Mouse (Mus musculus) CD4-positive, CD25-positive, alpha-beta regulatory T cell, adult 4 months (primary cell): ENCODE results near the gene Cdsn. TPM values are rescaled to one million over a fixed set of nuclear protein-coding genes. Genes with fewer than 3 reads are reported as not detected.
"Not testable (repeated sequence)": the region's sequence is repeated elsewhere in the genome, so short reads cannot be mapped to it uniquely, and the experiment has no call there.

Source experiments
- ATAC-seq: one replicate; pipeline ENCODE4 v1.8.0; 2017
- polyA plus RNA-seq, 2 experiments: library from polyadenylated mRNA; unstranded; fragments of 100-300 nt; shearing (Covaris generic); gene quantifications; one replicate each; pipeline ENCODE4 v1.2.1; 2017

The Cdsn gene
- polyA plus RNA-seq, result not detected

DNA sequence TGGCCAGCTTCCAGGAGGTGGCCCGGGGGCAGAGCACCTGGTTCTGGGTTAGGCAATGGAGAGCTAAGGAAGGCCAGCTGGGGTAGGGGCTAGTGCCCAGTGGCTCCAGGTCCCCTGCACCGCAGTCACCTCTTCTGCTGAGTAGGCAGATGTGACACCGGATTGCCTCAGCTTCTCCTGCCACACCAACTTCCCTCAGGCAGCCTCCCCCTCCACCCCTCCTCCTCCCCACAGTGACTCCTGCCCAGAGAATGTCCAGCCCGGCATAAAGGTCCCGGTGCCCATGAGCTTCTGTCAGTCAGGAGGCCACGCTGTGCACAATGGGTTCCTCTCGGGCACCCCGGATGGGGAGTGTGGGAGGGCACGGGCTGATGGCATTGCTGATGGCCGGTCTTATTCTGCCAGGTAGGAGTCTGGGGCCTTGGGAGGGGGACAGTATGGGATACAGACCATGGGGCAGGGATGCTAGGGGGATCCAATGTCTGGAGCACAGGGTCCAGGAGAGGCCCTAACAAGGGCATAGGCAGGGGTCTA is at the start of gene Cdsn:
Gene Cdsn, plus strand, starts transcription at position 248 of the 534 bp plus-strand sequence.
- ATAC-seq, result no peak

DNA sequence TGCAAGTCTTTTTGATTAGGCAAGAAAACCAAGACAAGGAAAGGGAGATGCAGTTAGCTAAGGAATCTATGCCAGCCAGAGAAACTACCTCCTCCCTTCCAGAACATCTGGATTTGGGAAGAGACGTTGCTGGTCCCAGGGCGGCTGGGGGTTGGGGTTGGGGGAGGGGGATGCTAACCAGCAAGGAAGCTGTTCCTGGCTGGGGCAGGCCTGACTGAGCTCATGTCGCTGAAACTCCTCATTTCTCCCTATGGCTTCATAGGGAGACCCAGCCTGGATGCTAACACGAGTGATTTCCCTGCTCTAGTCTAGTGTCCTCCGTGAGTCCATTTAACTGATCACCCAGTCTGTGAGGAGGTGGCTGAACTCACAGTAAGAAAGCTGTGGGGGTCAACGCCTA is 49.7 kb upstream of the Cdsn start:
- ATAC-seq, result no peak

DNA sequence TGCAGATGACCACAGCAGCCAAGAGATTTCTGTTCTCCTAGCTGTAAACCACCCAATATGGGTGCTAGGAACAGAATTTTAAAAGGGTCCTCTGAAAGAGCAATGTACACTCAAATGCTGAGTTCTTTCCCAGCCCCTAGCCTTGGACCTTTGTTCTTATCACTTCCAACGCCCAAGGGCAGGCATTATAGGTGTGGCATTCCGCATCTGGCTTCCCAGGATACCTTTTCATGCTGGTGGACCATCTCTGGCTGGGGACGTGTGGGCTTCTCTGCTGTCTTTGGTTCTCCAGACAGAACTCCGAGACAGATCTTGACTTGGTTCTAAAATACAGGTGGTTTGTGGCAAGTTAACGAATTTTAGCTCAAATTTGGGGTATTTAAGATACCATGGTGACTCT is 49.2 kb upstream of the Cdsn start:
- no peak for ATAC-seq

DNA sequence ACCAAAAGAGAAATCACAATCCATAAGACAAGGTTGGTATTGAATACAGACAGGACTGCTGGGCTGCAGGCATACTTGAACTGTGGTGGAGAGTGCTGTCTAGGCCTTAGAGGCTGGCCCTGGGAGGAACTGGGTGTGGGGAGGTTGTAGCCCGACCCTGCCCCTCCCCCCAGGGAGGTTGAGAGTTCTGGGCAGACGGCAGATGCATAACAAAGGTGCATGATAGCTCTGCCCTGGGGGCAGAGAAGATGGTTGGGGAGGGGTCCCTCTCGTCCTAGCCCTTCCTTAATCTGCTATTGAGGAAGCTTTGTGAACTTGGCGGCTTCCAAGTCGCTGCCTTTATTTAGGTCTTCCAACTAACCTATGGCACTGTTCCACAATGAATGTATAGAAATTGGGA is 48.1 kb upstream of the Cdsn start:
- ATAC-seq, result no peak

DNA sequence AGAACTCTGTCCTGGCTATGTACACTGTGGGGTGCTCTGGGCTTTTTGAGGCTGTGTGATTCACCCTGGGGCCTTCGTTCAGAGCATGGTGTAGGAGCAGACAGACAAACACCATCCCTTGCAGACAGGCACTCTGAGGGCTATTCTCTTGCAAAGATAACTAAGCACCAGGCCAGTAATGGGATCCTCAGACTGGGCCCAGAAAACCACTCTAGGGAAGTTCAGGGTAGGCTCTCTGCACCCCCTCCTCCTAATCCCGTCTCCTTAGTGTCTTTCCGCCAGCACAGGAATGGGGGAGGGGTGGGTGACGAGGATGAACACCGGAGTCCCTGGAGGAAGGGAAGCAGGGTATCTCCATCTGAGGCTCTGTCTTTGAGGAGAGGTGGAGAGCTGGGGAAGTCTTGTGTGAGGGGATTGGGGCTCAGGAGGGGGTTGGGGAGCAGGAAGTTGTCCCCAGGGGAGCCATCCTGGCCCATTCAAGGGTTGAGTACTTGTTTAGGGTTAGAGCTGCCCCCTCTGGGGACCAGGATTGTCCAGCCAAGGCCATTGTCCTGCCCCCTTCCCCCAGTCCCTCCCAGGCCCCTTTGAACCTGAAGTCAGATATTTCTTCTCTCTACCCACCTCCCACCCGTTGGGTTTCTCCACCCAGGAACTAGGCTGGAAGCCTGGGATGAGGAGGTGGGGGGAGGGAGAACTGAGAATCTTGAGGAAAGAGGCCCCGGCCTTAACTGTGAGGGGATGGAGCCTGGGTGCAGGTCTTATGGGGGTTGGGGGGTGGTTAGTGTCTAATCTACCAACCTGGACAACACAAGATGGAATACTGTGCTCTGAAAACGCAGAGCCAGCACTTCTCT is 47.1 kb upstream of the Cdsn start:
- no peak for ATAC-seq

DNA sequence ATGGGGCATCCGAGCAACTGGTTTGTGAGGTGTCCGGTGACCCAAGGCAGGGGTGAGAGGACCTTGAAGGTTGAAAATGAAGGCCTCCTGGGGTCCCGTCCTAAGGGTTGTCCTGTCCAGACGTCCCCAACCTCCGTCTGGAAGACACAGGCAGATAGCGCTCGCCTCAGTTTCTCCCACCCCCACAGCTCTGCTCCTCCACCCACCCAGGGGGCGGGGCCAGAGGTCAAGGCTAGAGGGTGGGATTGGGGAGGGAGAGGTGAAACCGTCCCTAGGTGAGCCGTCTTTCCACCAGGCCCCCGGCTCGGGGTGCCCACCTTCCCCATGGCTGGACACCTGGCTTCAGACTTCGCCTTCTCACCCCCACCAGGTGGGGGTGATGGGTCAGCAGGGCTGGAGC is 46.2 kb upstream of the Cdsn start, which contains the start of gene Pou5f1:
Gene Pou5f1, plus strand, starts transcription at position 243 of the 400 bp plus-strand sequence.
- ATAC-seq, result no peak

DNA sequence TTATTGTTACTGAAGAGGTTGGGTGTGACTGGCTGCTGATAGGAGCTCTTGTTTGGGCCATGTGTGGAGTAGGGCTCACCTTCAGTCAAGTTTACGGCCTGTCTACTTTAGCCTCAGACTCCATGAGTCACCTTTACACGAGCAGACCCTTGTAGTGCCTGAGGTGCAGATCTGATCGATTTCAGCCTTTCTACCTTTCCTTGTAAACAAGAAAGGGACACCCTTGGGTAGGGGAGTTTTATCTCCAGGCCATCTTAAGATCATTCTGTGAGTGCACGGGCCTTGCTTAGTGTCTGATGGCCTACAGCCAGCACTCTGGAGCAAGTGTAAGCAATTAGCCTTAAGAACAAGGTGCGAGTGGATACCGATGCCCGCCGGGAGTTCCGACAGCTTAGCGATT is 45.0 kb upstream of the Cdsn start:
- no peak for ATAC-seq

DNA sequence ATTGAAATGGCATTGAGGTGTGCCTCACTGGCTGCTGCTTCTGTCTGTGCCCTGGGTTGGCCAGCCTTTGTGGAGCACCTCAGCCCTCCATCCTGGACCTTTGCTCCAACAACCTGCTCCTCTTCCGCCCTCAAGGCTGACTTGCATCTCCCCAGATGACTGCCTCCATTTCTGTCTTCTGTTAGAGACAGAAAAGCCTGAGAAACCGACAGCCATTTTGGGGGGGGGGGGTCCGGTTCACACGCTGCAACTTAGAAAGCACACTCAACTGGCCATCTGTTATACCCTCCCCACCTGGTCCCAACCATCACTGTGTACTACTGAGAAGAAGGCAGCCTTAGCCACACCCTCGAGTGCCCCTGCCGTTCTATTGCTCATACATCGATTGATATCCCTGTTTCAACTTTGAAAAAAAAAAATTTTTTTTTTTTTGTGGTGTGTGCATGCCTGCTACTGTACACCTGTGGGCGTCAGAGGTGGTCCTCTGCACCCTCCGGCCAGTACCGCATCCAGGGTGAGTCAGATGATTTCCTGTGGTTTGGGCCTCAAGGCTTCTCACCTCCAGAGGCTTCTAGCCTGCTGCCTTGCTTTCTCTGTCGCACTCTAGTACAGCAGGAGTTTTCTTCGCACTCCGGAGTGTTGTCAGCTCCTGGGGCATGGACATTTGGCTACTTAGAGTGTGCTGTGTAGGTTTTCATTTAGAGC is 44.2 kb upstream of the Cdsn start:
- peak; percentile 39 for ATAC-seq

DNA sequence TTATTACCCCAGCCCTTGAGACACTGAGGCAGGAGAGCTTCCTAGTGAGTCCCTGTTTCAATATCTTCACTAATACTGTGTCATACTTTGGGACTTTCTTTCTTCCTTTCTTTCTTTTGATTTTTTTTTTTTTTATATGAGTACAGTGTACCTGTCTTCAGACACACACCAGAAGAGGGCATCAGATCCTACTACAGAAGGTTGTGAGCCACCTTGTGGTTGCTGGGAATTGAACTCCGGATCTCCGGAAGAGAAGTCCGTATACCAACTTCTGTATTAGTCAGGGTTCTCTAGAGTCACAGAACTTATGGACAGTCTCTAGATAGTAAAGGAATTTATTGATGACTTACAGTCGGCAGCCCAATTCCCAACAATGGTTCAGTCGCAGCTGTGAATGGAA is 43.6 kb upstream of the Cdsn start:
- ATAC-seq, result not testable (repeated sequence)

DNA sequence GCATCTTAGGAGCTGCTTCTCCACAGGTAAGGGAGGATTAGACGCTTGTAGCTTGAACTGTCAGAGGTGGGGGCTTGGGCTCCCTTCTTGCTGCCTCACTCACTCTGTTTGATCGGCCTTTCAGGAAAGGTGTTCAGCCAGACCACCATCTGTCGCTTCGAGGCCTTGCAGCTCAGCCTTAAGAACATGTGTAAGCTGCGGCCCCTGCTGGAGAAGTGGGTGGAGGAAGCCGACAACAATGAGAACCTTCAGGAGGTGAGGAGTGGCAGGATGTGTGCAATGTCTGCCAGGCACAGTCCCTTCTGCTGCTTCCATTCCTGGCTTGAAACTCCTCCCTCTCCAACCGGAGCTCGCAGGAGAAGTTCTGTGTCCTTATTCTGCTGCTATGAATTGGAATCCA is 42.6 kb upstream of the Cdsn start:
- ATAC-seq, result peak; percentile 69

DNA sequence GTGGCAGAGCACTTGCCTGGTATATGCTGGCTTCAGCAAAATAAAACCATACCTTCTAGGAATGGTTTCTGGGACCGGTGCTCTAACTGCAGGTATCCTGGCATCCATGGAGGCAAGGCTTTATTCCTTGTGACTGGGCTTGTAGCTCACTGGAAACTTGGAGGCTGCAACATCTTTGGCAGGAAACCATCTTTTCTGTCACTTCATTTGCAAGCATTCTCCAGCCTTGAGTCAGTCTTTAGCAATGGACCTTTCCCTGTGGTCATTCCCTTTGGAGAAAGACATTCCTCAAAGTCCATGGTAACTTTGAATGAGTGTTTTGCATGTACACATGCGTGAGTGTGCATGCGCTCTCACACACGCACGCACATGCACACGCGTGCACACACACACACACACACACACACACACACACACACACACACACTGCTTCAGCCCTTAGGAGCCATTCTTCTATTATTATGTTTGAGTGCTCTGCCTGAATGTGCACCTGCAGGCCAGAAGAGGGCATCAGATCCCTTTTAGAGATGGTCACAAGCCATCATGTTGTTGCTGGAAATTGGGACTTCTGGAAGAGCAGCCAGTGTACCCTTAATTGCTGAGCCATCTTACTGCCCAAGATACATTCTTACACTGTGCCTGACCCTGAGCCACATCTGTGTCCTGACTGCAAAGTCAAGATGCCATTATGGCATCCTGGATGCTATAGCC is 38.9 kb upstream of the Cdsn start:
- no peak for ATAC-seq

DNA sequence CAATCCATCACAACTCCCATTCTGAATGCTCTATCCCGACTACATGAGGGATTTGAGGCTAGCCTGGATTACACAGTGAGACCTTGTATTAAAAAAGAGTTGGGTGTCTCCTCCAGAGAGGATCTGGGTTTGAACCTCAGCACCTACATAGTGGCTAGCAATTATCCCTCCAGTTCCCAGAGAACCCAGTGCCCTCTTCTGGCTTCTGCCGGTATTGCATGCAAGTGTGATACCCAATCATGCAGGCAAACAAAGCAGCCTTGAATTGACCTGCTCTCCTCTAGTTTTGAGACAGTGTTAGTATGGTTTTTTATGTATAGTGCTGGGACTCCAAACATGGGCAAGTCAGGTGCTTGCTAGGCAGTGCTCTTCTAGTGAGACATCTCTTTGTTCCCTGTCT is 38.0 kb upstream of the Cdsn start:
- ATAC-seq, result no peak

DNA sequence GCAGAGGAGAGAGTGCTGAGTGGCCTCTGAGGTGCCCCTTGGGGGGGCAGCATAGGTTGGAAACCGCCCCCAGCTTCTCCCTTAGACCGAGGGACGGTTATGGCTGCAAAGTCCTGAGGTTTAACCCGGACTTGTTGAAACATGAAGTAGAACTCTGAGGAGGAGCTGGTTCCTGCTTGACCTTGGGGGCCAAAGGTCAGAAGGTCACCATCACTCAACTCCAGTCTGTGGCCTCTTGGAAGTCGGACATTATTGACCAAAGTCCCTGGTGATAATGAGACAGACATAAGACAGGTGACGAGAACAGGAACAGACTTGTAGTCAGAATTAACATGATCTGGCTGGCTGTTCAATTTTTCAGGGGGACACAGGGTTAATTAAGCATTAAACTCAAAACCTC is 37.2 kb upstream of the Cdsn start:
- no peak for ATAC-seq

DNA sequence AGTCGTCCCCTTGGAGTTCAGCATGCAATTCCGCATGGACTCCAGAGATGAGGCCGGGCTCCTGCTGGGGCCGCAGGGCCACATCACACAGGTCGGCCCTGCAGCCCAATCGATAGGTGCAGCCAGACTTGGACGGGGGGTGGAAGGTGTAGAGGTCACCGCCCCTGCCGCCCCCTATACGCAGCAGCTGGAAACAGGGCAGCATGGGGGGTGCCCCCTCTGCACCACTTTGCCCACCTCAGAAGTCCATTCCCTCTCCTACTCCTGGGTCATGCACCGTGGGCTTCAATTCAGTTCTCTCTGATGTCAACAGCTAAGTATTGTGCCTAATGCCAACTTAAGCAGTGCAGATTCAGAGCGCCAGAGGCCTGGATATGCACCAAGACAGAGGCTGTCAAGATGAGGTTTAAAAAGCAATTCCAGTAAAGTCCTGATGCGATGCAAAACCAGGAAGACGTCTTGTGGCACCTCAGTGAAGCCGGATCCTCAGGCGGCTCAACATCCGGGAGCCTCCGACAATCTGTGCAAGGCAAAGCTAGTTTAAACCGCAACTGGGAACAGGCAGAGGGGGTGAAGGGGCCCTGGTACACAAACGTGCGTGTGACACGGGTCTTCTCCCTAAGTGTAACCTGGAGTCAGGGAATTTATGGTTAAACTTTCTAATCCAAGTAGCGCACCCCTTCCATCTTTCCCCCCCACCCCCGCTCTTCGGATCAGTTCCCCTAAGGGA is 35.9 kb upstream of the Cdsn start:
- peak; percentile 22 for ATAC-seq

DNA sequence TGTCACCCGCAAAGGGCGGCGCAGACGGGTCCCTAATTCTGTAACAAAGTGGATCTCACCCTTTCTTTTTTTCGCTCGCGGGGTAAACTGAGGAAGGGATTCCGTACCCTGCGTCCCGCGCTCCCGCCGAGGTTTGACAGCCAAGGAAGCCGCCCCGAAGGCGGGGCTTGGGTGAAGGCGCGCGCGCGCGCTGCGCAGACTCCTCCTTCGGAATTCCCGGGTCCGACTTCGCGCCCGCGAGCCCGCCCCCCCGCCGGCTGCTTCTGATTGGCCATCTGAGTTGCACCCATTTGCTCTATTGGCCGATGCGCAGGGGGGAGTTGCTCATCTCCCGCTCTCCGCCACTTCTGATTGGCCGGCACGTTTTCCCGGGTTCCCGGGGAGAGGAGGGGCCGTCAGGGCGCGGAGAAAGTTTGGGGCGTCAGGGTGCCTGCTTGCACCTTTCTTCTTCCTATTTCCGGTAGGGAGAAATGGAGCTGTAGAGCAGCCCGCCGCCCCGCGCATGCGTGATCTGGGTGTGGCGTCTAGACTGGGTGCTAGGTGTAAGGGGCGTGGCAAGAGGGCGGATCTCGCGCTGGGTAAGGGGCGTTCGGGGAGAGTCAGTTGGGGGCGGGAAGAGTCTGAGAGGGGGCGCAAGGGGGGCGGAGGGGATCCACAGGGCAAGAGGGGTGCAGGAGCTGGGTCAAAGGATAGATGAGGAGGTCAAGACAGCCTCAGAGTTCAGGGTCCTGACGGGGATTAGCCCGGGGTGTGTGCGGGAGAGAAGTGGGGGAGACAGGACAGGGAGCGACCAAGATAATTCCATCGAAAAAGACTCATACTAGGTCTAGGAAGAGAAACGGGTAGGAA is 35.1 kb upstream of the Cdsn start, which contains the start of the genes Tcf19 and Cchcr1:
Gene Tcf19, minus strand, starts transcription at position 173 of the 849 bp plus-strand sequence.
Gene Cchcr1, plus strand, starts transcription at position 449 of the 849 bp plus-strand sequence.
- peak; percentile 93 for ATAC-seq

DNA sequence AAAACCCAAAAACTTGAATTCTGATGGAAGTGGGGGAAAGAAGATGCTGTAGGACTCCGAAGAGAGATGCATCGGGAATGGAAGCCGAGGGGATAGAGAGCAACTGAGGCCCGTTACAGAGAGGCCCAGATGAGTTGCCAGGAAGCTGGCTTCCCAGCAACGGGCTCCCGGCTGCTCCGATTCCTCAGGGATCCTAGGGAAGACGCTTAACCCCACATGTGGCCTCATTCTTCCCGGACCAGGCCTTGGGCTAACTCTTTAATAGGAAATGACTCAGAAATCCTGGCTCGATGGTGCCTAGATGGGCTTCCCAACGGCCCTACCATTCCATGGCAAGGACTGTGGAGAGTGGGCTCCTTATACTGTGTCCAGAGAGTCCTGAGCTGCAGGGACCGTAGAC is 34.4 kb upstream of the Cdsn start:
- ATAC-seq, result no peak

DNA sequence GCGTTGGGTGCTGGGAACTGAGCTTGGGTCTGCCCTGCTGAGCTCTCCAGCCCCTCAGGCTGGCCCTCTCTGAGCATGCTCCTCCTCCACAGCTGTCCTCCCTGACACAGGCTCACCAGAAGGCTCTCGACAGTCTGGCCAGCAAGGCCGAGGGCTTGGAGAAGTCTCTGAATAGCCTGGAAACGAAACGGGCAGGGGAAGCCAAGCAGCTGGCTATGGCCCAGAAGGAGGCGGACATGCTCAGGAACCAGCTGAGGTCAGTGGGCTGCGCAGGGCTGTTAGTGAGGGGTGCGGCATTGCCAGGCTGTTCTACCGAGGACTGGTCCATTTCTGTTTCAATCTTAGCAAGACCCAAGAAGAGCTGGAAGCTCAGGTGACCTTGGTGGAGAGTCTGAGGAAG is 27.6 kb upstream of the Cdsn start:
- no peak for ATAC-seq

DNA sequence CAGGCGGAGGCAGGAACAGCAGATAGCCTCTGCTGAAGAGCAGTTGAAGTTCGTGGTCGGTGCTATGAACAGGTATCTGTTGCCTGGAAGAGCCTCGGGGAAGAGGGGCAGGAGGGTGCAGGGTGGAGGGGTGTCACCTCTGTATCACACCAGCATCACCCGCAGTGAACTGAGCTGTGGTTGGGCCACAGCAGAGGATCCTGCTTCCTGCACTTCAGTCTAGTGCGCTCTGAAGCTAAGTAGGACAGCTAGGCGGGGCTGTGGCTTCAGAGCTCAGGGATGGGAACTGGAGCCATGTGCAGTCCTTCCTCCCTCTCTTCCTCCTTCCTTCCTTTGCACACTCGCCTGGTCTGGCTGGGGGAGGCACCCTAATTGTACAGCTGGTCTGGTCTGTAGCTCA is 25.3 kb upstream of the Cdsn start:
- ATAC-seq, result no peak

DNA sequence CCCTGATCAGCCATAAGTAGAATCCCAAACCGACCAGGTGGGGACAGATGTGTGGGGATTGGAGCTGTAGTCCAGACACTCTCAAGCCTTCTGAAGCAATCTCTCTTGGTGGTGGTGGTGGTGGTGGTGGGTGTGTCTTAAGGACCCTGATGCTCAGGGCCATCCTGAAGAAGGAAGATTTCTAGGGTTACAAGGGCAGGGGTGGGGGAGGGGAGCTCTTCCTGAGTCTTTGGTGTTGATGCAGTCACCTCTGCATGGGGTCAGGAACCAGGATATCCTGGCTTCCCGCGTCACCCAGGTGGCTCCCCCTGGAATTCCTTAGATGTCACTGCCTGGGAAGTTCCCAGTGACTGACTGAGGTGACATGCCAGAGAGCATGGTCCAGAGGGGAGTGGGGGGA is 19.6 kb upstream of the Cdsn start:
- no peak for ATAC-seq

DNA sequence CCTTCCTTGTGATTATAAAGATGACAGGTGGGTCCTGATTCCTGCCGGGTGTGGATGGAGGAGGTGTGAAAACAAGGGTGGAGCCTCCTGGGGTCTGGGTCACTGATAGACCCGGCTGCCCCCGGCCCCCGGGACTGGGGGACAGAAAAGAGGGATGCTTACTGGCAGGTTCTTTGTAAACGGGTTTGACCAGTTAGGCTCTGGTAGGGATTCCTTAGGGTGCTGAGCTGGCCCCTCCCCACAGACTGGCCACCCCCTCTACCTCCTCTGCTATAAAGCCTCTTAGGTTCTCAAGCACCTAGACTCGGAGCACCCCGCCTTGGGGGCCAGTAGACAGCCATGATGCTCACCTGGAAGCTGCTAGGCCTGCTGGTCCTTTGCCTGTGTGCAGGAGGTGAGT is 19.0 kb upstream of the Cdsn start, which contains the start of gene Psors1c2:
Gene Psors1c2, plus strand, starts transcription at position 301 of the 400 bp plus-strand sequence.
- ATAC-seq, result no peak

DNA sequence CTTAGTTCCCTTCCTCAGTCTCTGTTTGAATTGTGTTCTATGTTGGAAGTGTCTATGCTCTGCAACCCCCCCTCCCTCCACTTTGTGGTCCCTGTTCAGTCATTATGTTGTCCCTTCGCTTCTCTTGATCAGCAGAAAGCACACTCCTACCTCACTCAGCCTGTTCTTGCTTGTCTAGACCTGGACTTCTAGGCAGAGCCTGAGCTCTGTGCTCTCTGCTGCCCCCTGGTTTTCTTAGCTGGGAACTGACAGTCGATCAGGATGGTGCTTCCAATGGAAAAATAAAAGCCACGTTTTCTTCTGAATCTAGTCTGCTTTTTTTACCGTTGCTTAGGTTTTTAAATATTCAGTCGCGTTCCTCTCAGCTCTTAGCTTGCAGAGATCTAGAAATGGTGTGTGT is 17.6 kb upstream of the Cdsn start:
- ATAC-seq, result peak; percentile 63
